Mouse (Mus musculus): ENCODE results near the gene Zfp982.

DNA sequence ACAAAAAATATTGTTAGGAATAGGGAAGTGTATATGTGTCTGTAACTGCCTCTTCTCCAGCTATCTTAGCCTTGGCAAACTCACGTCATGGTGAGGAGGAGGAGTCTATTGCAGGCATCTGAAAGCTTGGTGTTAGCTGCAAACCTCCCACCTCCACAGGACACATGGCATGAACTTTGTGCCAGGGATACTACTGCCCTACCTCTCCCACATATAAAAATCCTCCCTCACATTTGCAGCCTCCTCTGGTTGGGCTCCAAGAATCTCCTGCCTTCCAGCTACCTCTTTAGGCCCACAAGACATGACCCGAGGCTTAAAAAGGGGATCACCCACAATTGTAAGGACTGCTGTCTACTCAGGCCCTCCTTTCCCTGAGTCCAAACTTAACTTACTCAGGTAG, 45.5 kb downstream of the Zfp982 start:
- no peak for TF ChIP-seq CTCF (IDR thresholded peaks at IDR 0.05; ENCODE audit: low read depth)
- TF ChIP-seq EP300 (IDR thresholded peaks at IDR 0.05; ENCODE audit: low read depth) = no peak

Measured in liver, postnatal 0 days (tissue).